Mouse (Mus musculus) kidney, postnatal 4 days (tissue): ENCODE measurements at regions not wholly inside any gene's neighbourhood (a gene's known extent, or its start where the extent isn't known, plus 50 kb on each side); places are given as distances from the start of the nearest gene placed in this dataset.
A peak's percentile ranks its signal among the peaks of the same experiment; 100 is the strongest.

ENCODE experiments used
- DNase-seq, 2 experiments: peaks; one replicate each; pipeline ENCODE4 v3.0.0; 2021; ENCODE audit warnings: mixed read lengths in 2 of 2

DNA sequence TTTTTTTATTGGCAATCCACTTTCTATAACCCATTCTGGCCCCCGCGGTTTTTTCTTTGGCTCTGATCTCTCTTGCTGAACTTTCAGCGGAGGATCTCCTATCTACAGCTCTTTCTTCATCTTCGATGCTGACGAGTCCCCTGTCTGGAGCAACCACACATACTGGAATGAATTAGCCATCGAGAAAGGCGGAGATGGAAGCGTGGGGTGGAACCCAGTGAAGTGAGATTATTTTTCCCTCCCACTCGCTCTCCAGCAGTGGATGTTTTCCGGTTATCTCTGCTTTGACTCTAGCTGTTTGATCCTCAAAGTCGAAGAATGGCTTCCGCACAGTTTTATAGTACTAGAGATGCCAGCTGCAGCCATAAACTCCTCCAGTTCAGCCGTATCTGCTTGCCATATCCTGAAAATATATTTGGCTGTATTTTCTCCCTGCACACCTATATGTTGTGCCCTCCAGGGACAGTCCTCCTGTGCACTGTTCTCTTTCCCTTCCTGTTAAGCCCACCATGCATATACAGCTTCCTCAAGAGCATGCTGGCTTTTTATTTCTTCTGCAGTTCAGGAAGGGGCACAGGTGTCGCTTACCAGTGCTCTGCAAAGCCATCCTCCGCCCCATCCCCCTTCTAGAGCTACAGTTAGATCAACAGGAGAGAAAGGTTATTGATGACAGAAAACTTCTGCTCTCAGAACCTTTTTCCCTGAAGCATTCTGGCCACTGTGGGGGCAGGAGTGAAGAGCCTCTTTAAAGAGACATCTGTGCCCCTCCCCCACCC lies 284.3 kb upstream of the Gadl1 start:
- DNase-seq: peak in 1 of 2 experiments; percentile 18

DNA sequence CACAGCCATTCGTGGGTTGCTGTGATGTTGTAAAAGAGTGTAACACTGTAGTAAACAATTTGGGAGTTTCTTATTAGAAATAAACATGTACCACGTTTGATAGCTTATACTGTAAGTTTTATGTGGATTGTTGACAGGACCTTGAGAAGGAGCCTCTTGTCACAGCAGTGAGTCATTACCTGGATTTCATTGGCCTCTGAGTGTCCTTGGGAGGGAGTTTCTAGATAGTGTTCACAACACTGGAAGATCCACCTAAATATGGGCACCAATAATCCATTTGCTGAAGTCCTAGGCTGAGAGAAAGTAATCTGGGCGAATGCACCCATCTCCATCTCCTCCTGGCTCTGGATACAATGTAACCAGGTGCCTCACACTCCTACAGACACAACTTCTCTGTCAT lies 281.7 kb upstream of the Gadl1 start:
- DNase-seq: no peak

DNA sequence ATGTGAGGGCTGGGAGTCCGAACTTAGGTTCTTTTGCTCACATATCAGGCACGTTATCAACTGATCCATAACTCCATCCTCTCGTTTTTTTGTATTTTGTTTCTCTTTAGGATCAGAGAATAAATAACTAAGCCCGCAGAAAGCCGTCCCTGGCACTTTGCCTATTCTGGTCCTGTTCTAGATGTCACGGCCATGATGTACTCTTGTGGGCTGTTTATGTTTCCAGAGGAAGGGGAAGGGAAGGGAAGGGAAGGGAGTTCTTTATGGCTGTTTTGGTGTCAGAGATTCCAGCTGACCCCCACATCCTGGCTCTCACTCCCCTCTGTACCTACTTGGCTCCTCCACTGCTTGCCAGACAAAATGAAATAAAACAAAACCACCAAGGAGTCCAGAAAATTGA lies 272.1 kb upstream of the Gadl1 start:
- peak in 1 of 2 experiments; percentile 26 for DNase-seq

DNA sequence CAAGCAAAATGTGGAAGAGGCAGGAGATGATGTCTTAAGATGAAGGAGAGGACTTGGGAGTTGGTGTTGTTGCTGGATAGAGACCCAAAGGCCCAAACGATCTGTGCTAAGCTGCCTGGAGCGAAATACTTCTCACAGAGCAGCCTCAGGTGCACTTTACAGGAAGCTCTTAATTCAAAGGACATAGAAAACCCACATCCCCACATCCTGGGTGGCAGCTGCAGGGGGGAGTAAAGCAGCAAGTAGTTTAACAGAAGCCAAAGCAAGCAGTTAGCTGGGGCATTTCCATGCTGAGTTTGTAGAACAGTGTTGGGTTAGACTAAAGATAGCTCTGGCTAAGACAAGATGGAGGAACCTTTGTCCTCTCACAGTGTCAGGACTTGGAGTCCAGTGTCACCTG lies 268.5 kb upstream of the Gadl1 start:
- DNase-seq: no peak

DNA sequence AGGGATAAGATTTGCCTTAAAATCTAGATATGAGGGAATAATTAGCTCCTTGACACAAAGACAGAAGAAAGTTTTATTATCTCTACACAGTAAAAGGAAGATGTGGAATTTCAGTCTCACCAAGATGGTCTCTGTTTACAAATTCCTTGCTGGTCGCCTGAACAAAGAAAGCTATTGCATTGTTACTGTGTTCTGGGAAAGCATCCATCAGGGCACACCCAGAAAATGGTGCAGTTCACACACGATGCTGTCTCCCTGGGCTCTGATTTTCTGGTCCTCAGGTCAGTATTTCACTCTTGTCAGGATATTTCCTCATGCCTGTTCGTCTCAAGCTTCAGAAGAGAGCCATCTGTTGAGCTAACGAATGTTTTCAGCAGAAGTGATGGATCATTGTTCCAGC lies 267.2 kb upstream of the Gadl1 start:
- DNase-seq: no peak

DNA sequence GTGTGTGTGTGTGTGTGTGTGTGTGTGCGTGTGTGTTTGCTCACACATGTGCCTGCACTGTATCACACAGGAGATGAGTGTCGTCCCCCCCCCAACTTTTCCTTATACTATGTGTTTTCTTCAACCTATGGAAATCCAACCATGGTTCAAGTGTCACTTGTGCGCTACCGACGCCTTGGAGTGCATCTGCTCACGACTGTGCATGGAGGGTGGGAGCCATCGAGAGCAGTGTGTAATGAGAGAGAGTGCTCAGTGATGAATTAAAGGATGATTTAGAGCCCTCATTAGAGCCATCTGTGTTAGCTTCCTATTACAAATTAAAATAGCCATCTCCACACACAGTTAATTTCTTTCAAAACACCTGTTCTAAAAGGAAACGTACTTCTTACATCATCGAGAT lies 264.3 kb upstream of the Gadl1 start:
- DNase-seq: no peak

DNA sequence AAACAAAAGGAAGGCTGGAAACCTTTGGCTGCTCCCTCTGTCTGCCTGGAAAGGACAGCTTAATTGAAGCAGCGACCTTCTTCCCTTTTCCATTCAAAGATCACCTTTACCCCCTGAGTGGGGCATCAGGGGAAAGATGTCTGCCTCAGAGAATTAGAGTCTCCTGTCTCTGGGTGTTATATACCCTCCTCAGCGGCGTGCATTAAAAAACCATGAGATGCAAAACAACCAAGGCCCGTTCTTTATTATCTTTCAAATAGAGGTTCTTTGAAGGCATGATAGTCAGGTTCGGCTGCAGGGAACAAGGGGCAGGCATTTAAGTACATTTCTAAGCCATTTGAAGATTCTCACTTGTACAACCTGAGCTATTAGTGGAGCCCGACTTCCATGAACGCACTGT lies 263.0 kb upstream of the Gadl1 start:
- DNase-seq: no peak

DNA sequence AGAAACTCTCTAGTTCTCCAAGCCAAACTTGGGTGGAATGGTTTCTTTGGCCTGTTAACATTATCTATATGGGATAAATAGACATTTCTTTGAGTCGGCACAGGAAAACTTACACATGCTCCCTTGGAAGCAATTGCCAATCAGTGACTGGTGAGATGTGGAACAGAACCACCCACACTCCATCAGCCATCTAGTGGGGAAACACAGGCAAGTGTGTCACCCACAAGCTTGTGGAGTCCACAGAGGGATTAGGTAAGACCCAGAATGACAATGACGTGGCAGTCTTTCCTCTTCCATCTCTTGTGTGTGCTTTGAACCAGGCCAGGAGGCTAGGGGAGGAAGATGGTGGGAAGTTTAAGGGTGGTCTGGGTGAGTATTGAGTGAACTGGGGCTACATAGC lies 257.5 kb upstream of the Gadl1 start:
- no peak for DNase-seq

DNA sequence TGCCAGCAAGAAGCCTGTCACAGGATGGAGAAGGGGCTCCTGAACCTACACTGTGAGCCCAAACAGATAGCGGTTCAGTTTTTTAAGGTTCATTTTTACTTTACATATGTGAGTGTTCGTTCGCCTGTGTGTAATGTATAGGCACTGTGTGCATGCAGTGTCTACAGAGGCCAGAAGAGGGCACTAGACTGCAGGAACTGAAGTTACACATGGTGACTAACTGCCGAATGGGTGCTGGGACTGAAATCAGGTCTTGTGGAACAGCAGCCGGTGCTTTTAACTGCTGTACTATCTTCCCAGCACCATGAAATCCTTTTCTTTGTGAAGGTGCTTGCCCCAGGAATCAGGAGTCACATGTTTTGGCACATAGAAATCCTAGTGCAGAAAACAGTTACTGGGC lies 256.1 kb upstream of the Gadl1 start:
- DNase-seq: no peak

DNA sequence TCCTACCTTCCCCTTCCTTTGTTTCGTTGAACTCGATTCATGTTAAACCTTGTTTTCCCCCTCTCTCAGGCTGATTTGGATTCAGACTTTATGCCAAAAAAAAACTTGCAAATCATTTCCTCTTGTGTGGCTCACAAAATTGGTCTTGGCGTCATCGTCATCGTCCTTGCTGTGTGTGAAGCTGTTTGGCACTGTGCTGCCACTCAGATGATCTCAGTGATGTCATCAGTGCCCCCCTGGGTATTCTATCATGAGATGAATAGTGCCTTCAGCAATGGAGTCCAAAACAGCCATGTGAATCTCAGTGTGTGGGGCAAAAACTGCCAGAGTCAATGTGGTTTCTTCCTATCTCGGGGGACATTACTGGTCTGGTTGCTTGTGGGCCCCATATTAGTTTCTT lies 254.3 kb upstream of the Gadl1 start:
- DNase-seq: no peak

DNA sequence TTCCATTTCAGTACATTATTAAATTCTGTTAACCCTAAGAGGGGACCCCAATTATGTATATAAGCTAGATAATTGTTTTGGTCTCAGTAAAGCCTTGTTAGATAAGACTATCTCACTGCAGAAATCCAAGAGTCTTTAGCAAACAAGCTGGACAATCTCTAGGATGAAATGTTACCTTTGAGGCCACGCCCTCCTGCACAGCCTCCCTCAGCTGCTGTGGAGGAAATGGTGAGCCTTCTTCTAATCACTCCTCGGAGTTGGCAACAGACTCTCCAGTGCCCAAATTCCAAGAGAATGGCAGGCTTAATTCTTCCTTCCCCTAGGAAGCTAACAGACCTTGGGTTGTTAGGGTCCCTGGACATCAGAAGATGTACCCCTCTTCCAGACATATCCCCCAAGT lies 252.7 kb upstream of the Gadl1 start:
- no peak for DNase-seq

DNA sequence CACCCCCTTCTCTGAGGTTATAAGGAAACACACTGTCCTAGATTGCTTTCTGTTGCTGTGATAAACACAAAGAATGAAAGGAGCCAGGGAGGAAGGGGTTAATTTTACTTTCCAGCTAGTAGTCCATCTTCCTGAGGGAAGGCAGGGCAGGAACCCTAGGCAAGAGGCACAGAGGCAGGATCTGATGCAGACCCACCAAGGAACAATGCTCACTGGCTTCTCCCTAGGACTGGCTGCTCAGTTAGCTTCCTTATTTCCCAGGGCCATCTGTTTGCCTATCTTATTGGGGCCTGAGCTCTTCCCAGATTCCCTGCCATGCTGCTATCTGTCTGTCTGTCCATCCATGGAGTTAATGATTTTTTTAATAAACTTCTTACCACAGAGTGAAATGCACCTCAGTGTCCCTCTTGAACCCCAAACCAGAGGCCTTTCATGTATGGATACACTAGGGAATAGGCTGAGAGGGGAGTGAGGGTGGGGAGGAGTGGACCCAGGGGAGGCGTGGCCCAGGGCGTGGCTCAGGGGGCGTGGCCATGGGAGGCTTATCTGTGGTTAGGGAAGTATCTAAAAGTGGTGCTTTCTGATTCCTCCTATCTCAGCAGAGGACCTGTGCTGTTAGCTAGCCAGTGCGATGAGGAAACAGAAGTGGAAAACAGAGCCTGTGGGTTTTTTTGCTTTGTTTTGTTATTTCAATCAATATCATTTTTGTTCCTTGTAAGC lies 252.1 kb upstream of the Gadl1 start:
- no peak for DNase-seq

DNA sequence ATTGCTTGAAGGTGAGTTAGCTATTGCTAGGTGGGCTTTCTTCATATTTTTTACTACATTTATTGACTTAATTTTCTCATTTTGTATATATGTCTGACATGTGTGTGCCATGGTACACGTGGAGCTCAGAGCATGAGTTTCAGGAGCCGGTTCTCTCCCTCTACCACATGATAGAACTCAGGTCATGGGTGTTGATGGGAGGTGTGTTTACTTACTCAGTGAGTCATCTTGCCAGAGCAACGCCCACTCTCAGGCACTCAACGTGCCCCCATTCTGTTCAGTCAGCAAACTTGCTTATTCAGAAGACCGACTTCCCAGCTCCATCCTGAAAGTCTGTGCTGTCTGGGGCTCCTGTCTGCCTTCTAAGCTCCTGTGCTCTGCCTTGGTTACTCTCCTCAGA lies 250.8 kb upstream of the Gadl1 start:
- DNase-seq: no peak

DNA sequence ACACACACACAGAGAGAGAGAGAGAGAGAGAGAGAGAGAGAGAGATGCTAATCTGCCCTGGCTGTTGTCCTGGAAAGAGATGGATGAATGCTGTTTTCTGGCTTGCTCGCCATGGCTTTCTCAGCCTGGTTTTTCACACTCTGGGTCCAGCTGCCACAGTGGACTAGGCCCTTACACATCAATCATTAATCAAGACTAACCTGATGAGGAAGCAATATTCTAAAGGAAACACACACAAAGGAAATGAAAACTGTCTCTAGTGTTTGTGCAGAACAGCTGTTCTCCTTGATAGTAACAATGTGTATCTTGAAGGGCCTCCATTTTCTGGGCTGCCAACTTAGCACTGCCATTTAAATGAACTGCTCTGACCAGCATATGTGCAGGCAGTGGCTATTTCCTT lies 248.9 kb upstream of the Gadl1 start:
- peak; percentile 13 to 39 for DNase-seq

DNA sequence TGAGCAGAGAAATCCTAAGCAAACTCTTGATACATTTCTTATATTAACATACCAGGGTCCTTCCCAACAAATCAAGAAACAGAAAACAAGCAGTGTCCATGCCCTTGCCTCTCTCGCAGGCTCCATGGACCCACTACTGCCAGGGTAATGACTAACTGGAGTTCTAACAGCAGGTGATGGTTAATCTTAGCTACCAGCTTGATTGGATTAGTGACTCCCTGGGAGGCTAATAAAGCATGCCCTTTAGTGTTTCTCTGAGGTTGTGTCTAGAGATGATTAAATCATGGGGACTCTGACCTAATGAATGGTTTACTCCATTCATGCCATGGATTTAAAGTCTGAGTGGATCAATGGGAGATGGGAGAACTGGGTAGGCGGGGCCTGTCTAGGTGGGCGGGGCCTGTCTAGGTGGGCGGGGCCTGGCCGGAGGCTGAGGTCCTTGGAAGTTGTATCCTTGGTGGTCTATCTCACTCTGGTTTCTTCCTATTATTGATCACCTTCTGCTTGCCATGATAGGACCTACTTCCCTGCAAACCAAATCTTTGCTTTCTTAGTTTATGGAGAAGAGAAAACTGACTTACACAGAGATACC lies 247.3 kb upstream of the Gadl1 start:
- peak; percentile 57 to 59 for DNase-seq

DNA sequence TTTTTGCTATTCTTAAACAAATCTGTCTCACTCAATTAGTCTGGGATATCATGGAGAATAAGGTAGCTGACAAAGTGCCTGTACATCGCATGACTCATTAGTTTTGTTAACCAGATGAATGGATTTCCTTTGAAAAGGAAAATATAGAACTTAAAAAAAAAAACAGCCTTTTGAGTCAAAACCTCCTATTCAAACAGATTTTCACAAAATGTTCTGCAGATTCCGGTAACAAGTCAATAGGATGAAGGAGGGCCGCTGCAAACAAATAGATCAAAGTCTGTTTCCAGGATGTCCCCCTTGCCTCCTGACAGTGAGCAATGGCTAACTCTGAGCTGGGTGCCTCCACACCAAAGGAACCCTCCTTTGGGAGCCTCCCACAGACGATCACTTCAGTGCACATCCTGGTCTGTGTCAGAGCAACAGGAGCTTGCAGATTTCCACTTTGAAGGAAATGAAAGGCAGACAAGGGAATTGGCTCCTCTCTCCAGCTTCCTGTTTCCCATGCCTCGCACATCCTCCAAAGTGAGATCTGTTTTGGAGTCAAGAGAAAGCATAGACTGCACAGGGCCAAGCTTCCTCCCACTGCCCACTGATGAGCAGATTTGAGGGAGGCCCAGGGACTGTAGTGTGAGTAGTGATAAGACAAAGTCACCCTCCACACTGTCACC lies 243.8 kb upstream of the Gadl1 start:
- peak; percentile 40 to 48 for DNase-seq

DNA sequence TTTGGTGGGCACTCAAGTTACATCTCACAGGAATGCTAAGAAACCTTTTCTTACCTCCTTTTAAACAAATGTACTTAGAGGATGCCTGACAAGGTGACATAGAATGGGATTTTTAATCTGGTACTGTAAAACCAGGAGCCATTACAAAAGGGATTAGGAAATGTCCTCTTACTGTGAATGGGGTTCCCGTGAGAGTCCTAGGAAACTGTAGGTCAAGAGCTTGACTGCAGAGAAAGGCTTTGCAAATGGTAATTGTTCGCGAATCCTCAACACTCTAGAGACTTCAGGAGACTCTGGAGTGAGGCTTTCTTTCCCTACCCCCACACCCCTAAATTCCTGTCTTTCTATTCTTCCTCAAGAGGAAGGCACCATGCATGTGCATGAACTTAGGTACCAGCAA lies 242.7 kb upstream of the Gadl1 start:
- no peak for DNase-seq

DNA sequence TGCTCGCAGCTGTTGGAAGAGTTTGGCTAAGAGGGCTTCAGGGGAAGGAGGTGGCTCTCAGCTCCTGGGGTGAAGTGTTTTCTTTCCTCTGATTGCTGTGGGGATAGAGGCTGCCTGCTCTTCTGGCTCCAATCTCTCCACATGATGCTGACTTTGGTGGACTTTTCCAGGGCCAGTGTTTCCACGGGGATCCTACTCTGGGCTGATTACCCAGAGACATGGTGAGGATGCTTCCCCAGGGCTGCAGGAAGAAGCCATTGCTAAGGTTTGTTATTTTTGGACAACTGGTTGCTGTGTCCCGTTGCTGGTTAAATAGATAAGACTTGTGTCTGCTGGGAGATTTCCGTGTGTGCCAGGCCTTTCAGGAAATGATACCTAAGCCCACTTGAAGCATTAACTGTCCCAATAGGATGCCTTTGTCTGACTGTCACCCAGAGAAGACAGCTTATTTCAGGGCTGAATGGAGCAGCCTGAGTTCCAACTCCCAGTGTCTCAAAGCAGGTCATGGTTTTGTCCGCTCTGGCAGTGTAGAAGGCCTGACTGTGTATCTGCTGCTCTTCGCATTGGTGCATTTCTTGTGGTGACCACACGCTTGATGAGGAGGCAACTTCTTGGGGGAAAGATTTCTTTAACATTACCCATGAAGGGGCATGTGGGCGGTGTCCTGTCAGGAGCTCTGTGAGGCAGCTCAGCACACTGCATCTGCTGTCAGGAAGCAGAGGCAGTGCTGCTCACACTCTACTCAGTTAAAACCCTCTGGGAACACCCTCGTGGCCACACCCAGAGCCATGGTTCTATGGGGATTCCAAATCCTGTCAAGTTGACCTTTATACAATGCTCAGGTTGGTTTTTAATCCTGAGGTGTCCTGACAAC lies 228.3 kb upstream of the Gadl1 start:
- DNase-seq: no peak

DNA sequence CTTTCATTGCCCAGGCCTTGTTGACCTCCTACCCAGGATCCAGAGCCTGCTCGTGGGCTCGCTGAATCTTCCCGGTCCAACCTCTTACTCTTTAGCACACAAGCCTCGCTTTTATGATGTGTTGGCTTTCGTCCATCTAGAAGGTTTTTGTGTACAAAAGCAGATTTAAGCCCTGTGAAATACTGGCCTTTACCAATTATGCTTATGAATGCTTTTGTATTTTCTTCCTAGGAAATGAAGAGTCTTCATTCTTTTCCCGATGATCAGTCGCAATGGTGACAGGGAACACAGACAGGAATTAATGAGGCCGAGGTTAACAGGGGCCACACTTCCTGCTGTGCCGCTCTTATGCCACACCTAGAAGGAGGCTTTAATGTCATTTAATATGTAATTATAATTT lies 227.4 kb upstream of the Gadl1 start:
- no peak for DNase-seq

DNA sequence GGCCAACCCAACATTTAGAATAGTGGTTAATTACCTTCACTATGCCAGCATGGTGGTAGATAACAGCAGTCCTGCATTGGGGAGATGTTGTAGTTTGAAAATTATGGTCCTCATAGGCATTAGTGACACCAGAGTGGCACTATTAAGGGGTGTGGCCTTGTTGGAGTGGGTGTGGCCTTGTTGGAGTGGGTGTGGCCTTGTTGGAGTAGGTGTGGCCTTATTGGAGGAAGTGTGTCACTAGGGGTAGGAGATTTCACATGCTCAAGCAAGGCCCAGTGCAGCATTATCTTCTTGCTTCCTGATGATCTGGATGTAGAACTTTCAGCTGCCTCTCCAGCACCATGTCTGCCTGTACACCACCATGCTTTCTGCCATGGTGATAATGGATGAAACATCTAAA lies 225.3 kb upstream of the Gadl1 start:
- DNase-seq: no peak

DNA sequence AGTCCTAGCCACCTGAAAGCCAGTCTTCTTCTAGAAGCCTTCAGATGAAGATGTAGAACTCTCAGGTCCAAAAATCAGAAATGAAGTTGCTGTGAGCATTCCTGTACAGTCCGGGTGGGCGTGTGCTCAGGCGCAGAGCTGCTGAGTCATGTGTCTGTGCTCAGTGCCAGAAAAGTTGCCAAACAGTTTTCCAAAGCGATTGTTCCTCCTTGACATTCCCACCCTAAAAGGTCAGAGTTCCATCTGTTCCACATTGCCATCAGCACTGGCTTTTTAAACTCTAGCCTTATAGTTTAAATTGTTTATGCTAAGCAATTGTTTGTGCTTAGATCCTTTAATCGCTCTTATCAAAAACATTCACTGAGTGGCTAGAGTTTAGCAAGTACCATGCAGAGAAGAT lies 222.7 kb upstream of the Gadl1 start:
- DNase-seq: no peak

DNA sequence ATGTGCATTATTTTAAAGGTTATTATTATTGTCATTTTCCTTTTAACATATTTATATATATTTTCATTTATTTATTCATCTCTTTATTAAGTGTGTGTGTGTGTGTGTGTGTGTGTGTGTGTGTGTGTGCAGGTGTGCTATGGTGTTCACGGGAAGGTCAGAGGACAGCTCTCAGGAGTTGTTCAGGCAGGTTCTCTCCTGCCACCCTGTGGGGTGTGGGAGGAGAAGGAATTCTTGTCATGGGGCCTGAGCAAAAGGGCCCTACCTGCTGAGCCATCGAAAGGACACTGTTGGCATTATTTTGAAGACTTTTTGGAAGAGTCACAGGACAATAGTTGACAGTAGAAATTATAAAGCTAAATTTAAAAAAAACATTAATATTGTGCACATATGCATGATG lies 216.4 kb upstream of the Gadl1 start:
- DNase-seq: peak; percentile 10 to 26

DNA sequence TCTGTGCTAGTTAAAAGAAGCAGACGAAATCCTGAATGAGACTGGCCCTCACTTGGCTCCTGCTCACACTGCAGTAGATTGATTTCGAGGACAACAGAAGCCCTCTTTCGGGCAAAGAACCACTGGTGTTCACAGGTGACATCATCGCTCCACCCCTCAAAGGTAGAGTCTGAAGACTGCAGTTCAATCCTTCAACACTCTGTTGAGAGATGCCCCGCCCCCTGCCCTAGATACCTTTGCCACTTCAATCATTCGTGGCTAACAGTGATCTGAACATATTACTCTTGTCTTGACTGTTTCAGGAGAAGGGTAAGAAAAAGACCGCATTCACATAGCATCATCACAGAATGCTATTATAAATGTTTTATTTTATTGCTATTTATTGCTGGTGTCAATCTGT lies 205.5 kb upstream of the Gadl1 start:
- DNase-seq: no peak
